Mouse (Mus musculus) limb, embryonic 10.5 days (tissue): ENCODE data around the gene P3h2. TPM values are rescaled to one million over a fixed set of nuclear protein-coding genes. Genes with fewer than 3 reads are reported as not detected.

Experiments used
- DNase-seq: peaks from one replicate; pipeline ENCODE4 v3.0.0-alpha.2; 2017; ENCODE audit warnings: low spot score
- H3K27ac ChIP-seq: fragments of 300-500 bp; sonication (generic); 2 replicates; pipeline ENCODE4 v1.5.1; 2016; ENCODE audit warnings: mild to moderate bottlenecking
- H3K27me3 ChIP-seq: fragments of 300-500 bp; sonication (generic); 2 replicates; pipeline ENCODE4 v1.6.1; 2016; ENCODE audit warnings: low read depth, mild to moderate bottlenecking; ENCODE audit not compliant: poor library complexity, severe bottlenecking
- H3K36me3 ChIP-seq: fragments of 300-500 bp; sonication (generic); 2 replicates; pipeline ENCODE4 v1.6.1; 2016; ENCODE audit warnings: mild to moderate bottlenecking, moderate library complexity
- H3K4me1 ChIP-seq: fragments of 300-500 bp; sonication (generic); 2 replicates; pipeline ENCODE4 v1.6.1; 2016
- H3K4me3 ChIP-seq: fragments of 300-500 bp; sonication (generic); 2 replicates; pipeline ENCODE4 v1.5.1; 2016; ENCODE audit warnings: mild to moderate bottlenecking, moderate library complexity
- H3K9me3 ChIP-seq: fragments of 300-500 bp; sonication (generic); replicated peaks from 2 replicates; pipeline ENCODE4 v1.6.1; 2016; ENCODE audit warnings: mild to moderate bottlenecking
- WGBS: fragments of 180-500 bp; shearing (Covaris S2); methylation state at CpG from one replicate; pipeline ENCODE4 v1.1.7; 2016; 5-methylcytosine and 5-hydroxymethylcytosine counted together
- polyA plus RNA-seq: library from polyadenylated mRNA; unstranded; fragments of >200 nt; fragmentation: Nextera tagmentation; extraction: Ambion mirVana; gene quantifications from 2 replicates; pipeline ENCODE4 v1.2.1, GENCODE M21; 2016

The P3h2 gene
- polyA plus RNA-seq, 1 experiment from 2014 or later = 2.7 TPM

- H3K4me1 ChIP-seq = peaks cover 21% of the 10 kb centered on the region
- DNase-seq = no peak
- 46% methylated on average over 5 of the region's 5 CpGs for WGBS
Observed at GRCm38 (mm10) chr16:26049393-26050087, 56.0 kb downstream of the P3h2 start.

GRCm38 (mm10) chr16:26047870-26048269 is 57.7 kb downstream of the P3h2 start:
- Histone ChIP-seq H3K27ac (no peak overlapping the region), H3K4me1 (peaks cover 35% of the 10 kb centered on the region), H3K27me3 (no peaks in the 10 kb centered on the region), H3K36me3 (no peaks in the 10 kb centered on the region), H3K4me3 (no peak overlapping the region), H3K9me3 (no peaks in the 10 kb centered on the region)
- 83% methylated on average over 3 of the region's 3 CpGs for WGBS
- no peak for DNase-seq

More at GRCm38 (mm10) chr16:26049393-26050087, 56.0 kb downstream of the P3h2 start:
- Histone ChIP-seq H3K4me3 (no peak overlapping the region), H3K36me3 (no peaks in the 10 kb centered on the region), H3K27me3 (no peaks in the 10 kb centered on the region), H3K9me3 (no peaks in the 10 kb centered on the region), H3K27ac (no peak overlapping the region)

GRCm38 (mm10) chr16:26047396-26047795 is 58.2 kb downstream of the P3h2 start:
- no peaks in the 10 kb centered on the region for H3K36me3 ChIP-seq
- H3K9me3 ChIP-seq = no peaks in the 10 kb centered on the region
- no peaks in the 10 kb centered on the region for H3K27me3 ChIP-seq
- no peak overlapping the region for H3K27ac ChIP-seq
- H3K4me3 ChIP-seq = no peak overlapping the region
- 91% methylated on average over 1 of the region's 1 CpGs for WGBS
- no peak for DNase-seq
- H3K4me1 ChIP-seq = peaks cover 39% of the 10 kb centered on the region

- H3K4me3 ChIP-seq = peak overlapping the region; percentile 25
- no peak for DNase-seq
- peaks cover 42% of the 10 kb centered on the region for H3K4me1 ChIP-seq
- no peaks in the 10 kb centered on the region for H3K27me3 ChIP-seq
- WGBS = 28% methylated on average over 2 of the region's 2 CpGs
- H3K36me3 ChIP-seq = no peaks in the 10 kb centered on the region
- H3K27ac ChIP-seq = peak overlapping the region; percentile 79
- H3K9me3 ChIP-seq = no peaks in the 10 kb centered on the region
Observed at GRCm38 (mm10) chr16:26041929-26042303, 63.7 kb downstream of the P3h2 start.

GRCm38 (mm10) chr16:26041021-26041928 is 64.3 kb downstream of the P3h2 start:
- Histone ChIP-seq H3K27ac (peak overlapping the region; percentile 79), H3K4me1 (peaks cover 42% of the 10 kb centered on the region), H3K4me3 (peak overlapping the region; percentile 25), H3K9me3 (no peaks in the 10 kb centered on the region), H3K36me3 (no peaks in the 10 kb centered on the region), H3K27me3 (no peaks in the 10 kb centered on the region)
- DNase-seq = peak; percentile 45
- 28% methylated on average over 12 of the region's 12 CpGs for whole genome bisulfite sequencing

GRCm38 (mm10) chr16:26039320-26039719 is 66.3 kb downstream of the P3h2 start:
- Histone ChIP-seq H3K4me3 (no peak overlapping the region), H3K36me3 (no peaks in the 10 kb centered on the region), H3K9me3 (no peaks in the 10 kb centered on the region), H3K4me1 (peaks cover 52% of the 10 kb centered on the region), H3K27ac (no peak overlapping the region), H3K27me3 (no peaks in the 10 kb centered on the region)
- no peak for DNase-seq
- WGBS = 42% methylated on average over 3 of the region's 3 CpGs

GRCm38 (mm10) chr16:26035525-26035924 is 70.1 kb downstream of the P3h2 start:
- Histone ChIP-seq H3K9me3 (no peaks in the 10 kb centered on the region), H3K27ac (0 out of 2 replicates have a peak overlapping the region, but pooled peaks have one; percentile 36), H3K4me1 (peaks cover 18% of the 10 kb centered on the region), H3K36me3 (peaks cover 2% of the 10 kb centered on the region; the same call in 1 of the 2 replicates), H3K27me3 (no peaks in the 10 kb centered on the region), H3K4me3 (no peak overlapping the region)
- WGBS = 78% methylated on average over 3 of the region's 3 CpGs
- DNase-seq = no peak

- Histone ChIP-seq H3K36me3 (peaks cover 2% of the 10 kb centered on the region; the same call in 1 of the 2 replicates), H3K9me3 (no peaks in the 10 kb centered on the region), H3K27ac (no peak overlapping the region), H3K27me3 (no peaks in the 10 kb centered on the region), H3K4me3 (no peak overlapping the region), H3K4me1 (peaks cover 18% of the 10 kb centered on the region)
- 67% methylated on average over 5 of the region's 5 CpGs for WGBS
- DNase-seq = no peak
Observed at GRCm38 (mm10) chr16:26035079-26035478, 70.5 kb downstream of the P3h2 start.

GRCm38 (mm10) chr16:26029424-26030012 is 76.1 kb downstream of the P3h2 start:
- no peaks in the 10 kb centered on the region for H3K4me1 ChIP-seq
- WGBS = 65% methylated on average over 2 of the region's 2 CpGs
- H3K9me3 ChIP-seq = no peaks in the 10 kb centered on the region
- H3K27ac ChIP-seq = no peak overlapping the region
- DNase-seq = no peak
- no peaks in the 10 kb centered on the region for H3K27me3 ChIP-seq
- peaks cover 2% of the 10 kb centered on the region; the same call in 1 of the 2 replicates for H3K36me3 ChIP-seq
- no peak overlapping the region for H3K4me3 ChIP-seq

- no peak for DNase-seq
- Histone ChIP-seq H3K27me3 (no peaks in the 10 kb centered on the region), H3K4me1 (no peaks in the 10 kb centered on the region), H3K4me3 (no peak overlapping the region), H3K27ac (no peak overlapping the region), H3K36me3 (no peaks in the 10 kb centered on the region), H3K9me3 (no peaks in the 10 kb centered on the region)
- WGBS = 75% methylated on average over 3 of the region's 3 CpGs
Observed at GRCm38 (mm10) chr16:26026416-26026815, 79.2 kb downstream of the P3h2 start.

- H3K9me3 ChIP-seq = no peaks in the 10 kb centered on the region
- no peaks in the 10 kb centered on the region for H3K4me1 ChIP-seq
- no peak overlapping the region for H3K27ac ChIP-seq
- H3K27me3 ChIP-seq = no peaks in the 10 kb centered on the region
- no peak for DNase-seq
- H3K36me3 ChIP-seq = no peaks in the 10 kb centered on the region
- WGBS = 82% methylated on average over 5 of the region's 5 CpGs
- H3K4me3 ChIP-seq = no peak overlapping the region
Observed at GRCm38 (mm10) chr16:26024543-26024942, 81.0 kb downstream of the P3h2 start.

- Histone ChIP-seq H3K36me3 (no peaks in the 10 kb centered on the region), H3K27me3 (no peaks in the 10 kb centered on the region), H3K4me3 (no peak overlapping the region), H3K4me1 (no peaks in the 10 kb centered on the region), H3K9me3 (no peaks in the 10 kb centered on the region), H3K27ac (no peak overlapping the region)
- no peak for DNase-seq
- WGBS = 83% methylated on average over 4 of the region's 4 CpGs
Observed at GRCm38 (mm10) chr16:26023352-26023751, 82.2 kb downstream of the P3h2 start.

GRCm38 (mm10) chr16:26021759-26022158 is 83.8 kb downstream of the P3h2 start:
- WGBS = 76% methylated on average over 2 of the region's 2 CpGs
- no peaks in the 10 kb centered on the region for H3K4me1 ChIP-seq

More at GRCm38 (mm10) chr16:26021759-26022158, 83.8 kb downstream of the P3h2 start:
- Histone ChIP-seq H3K36me3 (no peaks in the 10 kb centered on the region), H3K9me3 (no peaks in the 10 kb centered on the region), H3K27ac (no peak overlapping the region), H3K4me3 (no peak overlapping the region), H3K27me3 (no peaks in the 10 kb centered on the region)
- DNase-seq = no peak
